ENCODE assay signal across 25 mouse cellular contexts in genomic region chr16:42998896-42999295, GRCm38 (mm10).
"Had no signal": no experiment of that assay in that cellular context is flagged by ENCODE, and none has a peak within 500 bp of the region (broad histone marks: within the 10 kb centered on the region; RNA-seq: fewer than 3 reads in every experiment).

No protein-coding gene starts in this region.

- H3K9me3 ChIP-seq: heart, embryonic 10.5 days; heart, embryonic 12.5 days; hindbrain, embryonic 13.5 days; hindbrain, embryonic 15.5 days; kidney, embryonic 15.5 days; limb, embryonic 10.5 days; limb, embryonic 12.5 days; liver, embryonic 13.5 days; liver, embryonic 15.5 days had no signal

- H3K4me2 ChIP-seq: heart, embryonic 12.5 days; hindbrain, embryonic 13.5 days; hindbrain, embryonic 15.5 days; kidney, embryonic 15.5 days; limb, embryonic 12.5 days; liver, embryonic 11.5 days; liver, embryonic 13.5 days; liver, embryonic 15.5 days had no signal

- H3K27me3 ChIP-seq: heart, embryonic 12.5 days; hindbrain, embryonic 13.5 days; hindbrain, embryonic 15.5 days; kidney, embryonic 15.5 days; limb, embryonic 12.5 days; liver, embryonic 13.5 days; liver, embryonic 15.5 days had no signal

- ATAC-seq: hindbrain, postnatal 0 days; intestine, embryonic 16.5 days had no signal

- H3K9ac ChIP-seq: heart, embryonic 12.5 days; hindbrain, embryonic 13.5 days; hindbrain, embryonic 15.5 days; kidney, embryonic 15.5 days; limb, embryonic 12.5 days; liver, embryonic 13.5 days; liver, embryonic 15.5 days had no signal

- H3K4me1 ChIP-seq: heart, embryonic 10.5 days; heart, embryonic 12.5 days; hindbrain, embryonic 13.5 days; hindbrain, embryonic 15.5 days; kidney, embryonic 15.5 days; limb, embryonic 10.5 days; limb, embryonic 12.5 days; liver, embryonic 13.5 days; liver, embryonic 15.5 days had no signal

- H3K27ac ChIP-seq: heart, adult 2 months; heart, embryonic 10.5 days; hindbrain, embryonic 13.5 days; hindbrain, embryonic 15.5 days; hindbrain, postnatal 0 days; kidney, embryonic 15.5 days; kidney, postnatal 0 days; limb, embryonic 10.5 days; limb, embryonic 12.5 days; liver, embryonic 13.5 days; liver, embryonic 15.5 days had no signal

- H3K4me3 ChIP-seq: gastrocnemius, adult 2 months; heart, adult 2 months; heart, embryonic 10.5 days; heart, embryonic 12.5 days; hindbrain, embryonic 13.5 days; hindbrain, embryonic 15.5 days; kidney, embryonic 15.5 days; limb, embryonic 10.5 days; limb, embryonic 12.5 days; liver, embryonic 13.5 days; liver, embryonic 15.5 days had no signal

- DNase-seq: gastrocnemius, adult 2 months; gastrocnemius, postnatal 10 days; gastrocnemius, postnatal 25 days; heart, adult 11 months; heart, adult 2 months; heart, postnatal 10 days; kidney, adult 11 months; kidney, adult 2 months; kidney, adult 9 months; kidney, postnatal 14 days; layer of hippocampus, adult 9-11 months; layer of hippocampus, postnatal 36 days; liver, embryonic 13.5 days had no signal

- H3K36me3 ChIP-seq: heart, embryonic 10.5 days; heart, embryonic 12.5 days; hindbrain, embryonic 13.5 days; hindbrain, embryonic 15.5 days; kidney, embryonic 15.5 days; limb, embryonic 10.5 days; limb, embryonic 12.5 days; liver, embryonic 13.5 days; liver, embryonic 15.5 days had no signal
